Mouse (Mus musculus) heart, adult 2 months (tissue): ENCODE measurements around the gene Nav3. TPM values are rescaled to one million over a fixed set of nuclear protein-coding genes. Genes with fewer than 3 reads are reported as not detected.

Source experiments
- DNase-seq, 2 experiments: peaks; one replicate each; pipeline ENCODE4 v3.0.0; 2021
- H3K27ac ChIP-seq: fragments of 200-600 bp; 2 replicates; pipeline ENCODE4 v1.8.1; 2022
- H3K27me3 ChIP-seq: fragments of 200-500 bp; 2 replicates; pipeline ENCODE4 v1.6.1; 2012; ENCODE audit warnings: mild to moderate bottlenecking, low read length, inconsistent platforms, mixed read lengths; ENCODE audit not compliant: control insufficient read depth, insufficient read depth
- H3K36me3 ChIP-seq: fragments of 200-500 bp; 2 replicates; pipeline ENCODE4 v1.6.1; 2012; ENCODE audit warnings: low read length, inconsistent platforms; ENCODE audit not compliant: control insufficient read depth, insufficient read depth
- H3K4me1 ChIP-seq: fragments of 200-500 bp; 2 replicates; pipeline ENCODE4 v1.6.1; 2011; ENCODE audit warnings: low read length; ENCODE audit not compliant: control insufficient read depth, insufficient read depth
- H3K4me3 ChIP-seq: fragments of 200-600 bp; 2 replicates; pipeline ENCODE4 v1.8.1; 2022
- H3K79me2 ChIP-seq: fragments of 200-500 bp; replicated peaks from 2 replicates; pipeline ENCODE4 v1.6.1; 2012; ENCODE audit warnings: mild to moderate bottlenecking, inconsistent platforms, low read length, moderate library complexity, mixed read lengths; ENCODE audit not compliant: control insufficient read depth, insufficient read depth
- H3K9ac ChIP-seq: fragments of 200-500 bp; 2 replicates; pipeline ENCODE4 v1.6.1; 2012; ENCODE audit warnings: low read depth, mild to moderate bottlenecking, control low read depth, inconsistent platforms, low read length, mixed read lengths
- CTCF ChIP-seq: fragments of 200-600 bp; IDR thresholded peaks from 2 replicates; pipeline ENCODE4 v1.8.1; 2022; ENCODE audit warnings: antibody characterized with exemption, mild to moderate bottlenecking, moderate library complexity
- EP300 ChIP-seq: fragments of 200-500 bp; IDR thresholded peaks from 2 replicates; pipeline ENCODE4 v1.6.1; 2011; ENCODE audit warnings: low read depth, low read length, control low read depth; ENCODE audit not compliant: insufficient read depth
- POLR2A ChIP-seq: fragments of 200-500 bp; IDR thresholded peaks from 2 replicates; pipeline ENCODE4 v1.6.1; 2011; ENCODE audit warnings: mild to moderate bottlenecking, low read depth, low read length, control low read depth; ENCODE audit not compliant: insufficient read depth
- WGBS: fragments of 180-500 bp; shearing (Covaris S2); methylation state at CpG from one replicate; pipeline ENCODE4 v1.1.7; 2018; 5-methylcytosine and 5-hydroxymethylcytosine counted together
- intact Hi-C: fragments of 180-260 bp; cut with DNase I; formaldehyde crosslinking; loops from one replicate; pipeline ENCODE4 v1.15.1; 2025
- long read RNA-seq: library from polyadenylated mRNA; stranded (forward); transcript quantifications from one replicate; pipeline ENCODE4 v2.0.0, GENCODE M21; 2021
- polyA plus RNA-seq: library from polyadenylated mRNA; depleted of rRNA; stranded (reverse); fragments of >200 nt; gene quantifications from 2 replicates; pipeline ENCODE4 v1.2.3, GENCODE M21; 2012; rRNA removed
- total RNA-seq, 2 experiments: library from RNA; stranded (reverse); gene quantifications; 2 replicates each; pipeline ENCODE4 v1.2.3; 2021

The Nav3 gene
- total RNA-seq (1 to 10 TPM; 2.0 to 3.6 TPM), polyA plus RNA-seq (1.1 and 2.5 TPM in 2 replicates)
- long read RNA-seq, partial matches to known transcripts = 0 of 1 reads
- long read RNA-seq, other reads (novel, unspliced or antisense) = 1 of 1 reads

DNA sequence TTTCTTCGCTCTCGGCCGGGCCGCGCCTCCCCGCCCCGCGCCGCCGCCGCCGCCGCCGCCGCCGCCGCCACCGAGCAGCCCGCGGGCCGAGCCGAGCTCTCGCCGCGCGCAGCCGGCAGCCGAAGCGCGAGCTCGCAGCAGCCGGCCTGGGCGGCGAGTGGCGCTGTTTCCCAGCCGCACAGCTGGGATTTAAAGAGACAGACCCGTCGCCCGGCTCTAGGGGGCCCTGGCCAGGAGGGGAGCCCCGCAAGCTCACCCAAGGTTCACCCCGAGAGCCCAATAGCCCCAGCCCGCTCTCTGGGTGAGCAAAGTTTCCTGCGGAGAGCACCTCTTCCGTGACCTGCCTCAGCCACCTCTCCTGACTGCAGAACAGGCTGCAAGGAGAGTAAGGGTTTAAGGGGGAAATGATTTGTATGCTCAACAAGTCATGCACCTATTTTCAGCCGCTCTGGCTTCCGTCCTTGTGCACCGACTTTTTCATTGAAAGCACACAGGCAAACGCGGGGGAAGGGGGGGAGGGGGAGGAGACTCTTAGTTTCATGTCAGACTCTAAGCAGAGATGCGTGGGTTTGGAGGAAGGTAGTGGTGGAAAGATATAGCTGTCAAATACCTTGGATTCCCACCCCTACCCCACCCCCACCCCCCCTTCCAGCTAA lies at the start of gene Nav3:
TSS of gene Nav3 (minus strand) at position 367 of the 656 bp plus-strand sequence.
- DNase-seq = peak; percentile 68 to 71
- Histone ChIP-seq H3K9ac (peak within 1 kb of the TSS; percentile 61), H3K79me2 (no peaks in the 10 kb centered on the region), H3K4me1 (no peaks in the 10 kb centered on the region), H3K27me3 (peaks cover 2% of the 10 kb centered on the region; the same call in 1 of the 2 replicates), H3K27ac (no peak within 1 kb of the TSS), H3K36me3 (no peaks in the 10 kb centered on the region), H3K4me3 (peak within 1 kb of the TSS; percentile 65)
- intact Hi-C loops = no loop called here
- peak; percentile 61 for TF ChIP-seq CTCF
- TF ChIP-seq POLR2A = no peak
- 3% methylated on average over 25 of the region's 50 CpGs for WGBS

- H3K36me3 ChIP-seq = no peaks in the 10 kb centered on the region
- no peaks in the 10 kb centered on the region for H3K79me2 ChIP-seq
- H3K27ac ChIP-seq = no peak overlapping the region
- no peak for DNase-seq
- H3K4me1 ChIP-seq = no peaks in the 10 kb centered on the region
- intact Hi-C loops = no loop called here
- no peak overlapping the region for H3K9ac ChIP-seq
- no peaks in the 10 kb centered on the region for H3K27me3 ChIP-seq
- H3K4me3 ChIP-seq = no peak overlapping the region
- no peak for TF ChIP-seq POLR2A
- no peak for TF ChIP-seq CTCF
- TF ChIP-seq EP300 = no peak
- WGBS = 83% methylated on average over 5 of the region's 5 CpGs
Observed at GRCm38 (mm10) chr10:110485306-110485705, 29.3 kb upstream of the Nav3 start.

DNA sequence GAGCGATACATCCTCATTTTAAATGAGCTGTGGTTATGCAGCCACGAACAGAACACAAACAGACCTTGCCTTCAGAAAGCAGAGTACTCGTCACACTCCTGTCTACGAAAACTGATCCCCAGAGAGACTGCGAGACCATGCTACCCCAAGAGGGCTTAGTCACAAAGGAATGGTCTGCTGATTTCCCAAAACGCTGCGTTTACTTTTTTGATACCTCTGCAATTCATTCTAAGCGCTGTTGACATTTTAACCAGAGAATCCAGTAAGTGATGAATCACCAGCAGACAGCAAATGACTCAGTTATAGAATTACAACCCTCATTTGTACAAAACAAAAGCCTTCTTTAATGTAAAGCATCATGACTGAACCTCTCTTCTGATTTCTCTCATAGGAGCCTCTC lies 28.8 kb upstream of the Nav3 start:
- no peak overlapping the region for H3K4me3 ChIP-seq
- DNase-seq = no peak
- no peaks in the 10 kb centered on the region for H3K27me3 ChIP-seq
- 71% methylated on average over 8 of the region's 8 CpGs for WGBS
- no peak overlapping the region for H3K27ac ChIP-seq
- no peaks in the 10 kb centered on the region for H3K4me1 ChIP-seq
- H3K79me2 ChIP-seq = no peaks in the 10 kb centered on the region
- no peak overlapping the region for H3K9ac ChIP-seq
- intact Hi-C loops = no loop called here
- TF ChIP-seq EP300 (no peak), POLR2A (no peak), CTCF (no peak)
- H3K36me3 ChIP-seq = no peaks in the 10 kb centered on the region

DNA sequence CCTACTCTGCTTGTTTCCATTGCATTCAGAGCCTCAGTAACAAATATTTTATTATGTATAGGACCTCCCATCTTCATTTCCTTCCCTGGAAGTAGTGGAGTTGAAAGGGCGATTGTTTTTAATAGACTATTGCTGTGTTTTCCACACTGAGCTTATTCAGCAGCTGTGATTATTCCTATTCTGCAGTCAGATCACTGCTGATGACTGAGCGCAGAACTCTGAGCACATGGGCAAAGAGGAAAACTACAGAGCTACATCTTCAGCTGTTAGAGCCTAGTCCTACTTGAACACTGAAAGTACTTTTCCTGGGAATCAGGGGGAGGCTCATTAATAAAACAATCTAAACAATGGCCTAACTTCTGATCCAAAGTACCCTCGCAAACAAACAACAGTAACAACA lies 23.2 kb upstream of the Nav3 start:
- Histone ChIP-seq H3K27me3 (no peaks in the 10 kb centered on the region), H3K27ac (no peak overlapping the region), H3K79me2 (no peaks in the 10 kb centered on the region), H3K4me1 (no peaks in the 10 kb centered on the region), H3K9ac (no peak overlapping the region), H3K4me3 (no peak overlapping the region), H3K36me3 (no peaks in the 10 kb centered on the region)
- intact Hi-C loops = no loop called here
- TF ChIP-seq CTCF (no peak), EP300 (no peak), POLR2A (no peak)
- 73% methylated on average over 3 of the region's 3 CpGs for WGBS
- no peak for DNase-seq

GRCm38 (mm10) chr10:110477689-110478314 lies 21.8 kb upstream of the Nav3 start:
- Histone ChIP-seq H3K4me1 (no peaks in the 10 kb centered on the region), H3K79me2 (no peaks in the 10 kb centered on the region), H3K27me3 (no peaks in the 10 kb centered on the region), H3K27ac (no peak overlapping the region), H3K9ac (no peak overlapping the region), H3K36me3 (no peaks in the 10 kb centered on the region), H3K4me3 (no peak overlapping the region)
- TF ChIP-seq POLR2A (no peak), CTCF (no peak), EP300 (no peak)
- intact Hi-C loops = no loop called here
- DNase-seq = no peak
- whole genome bisulfite sequencing = 63% methylated on average over 11 of the region's 11 CpGs

DNA sequence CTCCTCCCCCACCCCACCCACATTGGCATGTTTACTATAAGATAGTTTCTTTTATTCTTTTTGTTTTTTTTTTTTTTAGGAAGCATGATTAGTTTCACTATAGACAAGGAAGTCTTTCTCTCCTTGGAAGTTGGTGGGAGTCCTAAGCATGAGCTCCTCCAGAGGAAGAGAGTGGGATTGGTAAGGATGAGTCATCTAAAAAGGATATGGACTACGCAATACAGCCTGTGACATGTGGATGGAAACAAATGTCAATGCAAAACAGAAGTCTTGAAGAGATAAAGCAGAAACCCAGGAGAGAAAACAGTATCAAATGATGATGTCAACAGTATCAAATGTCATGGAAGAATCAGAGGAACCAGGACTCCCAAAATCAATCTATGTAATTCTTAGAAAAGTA lies 18.1 kb upstream of the Nav3 start:
- no peak for TF ChIP-seq EP300
- TF ChIP-seq CTCF = no peak
- TF ChIP-seq POLR2A = no peak
- Histone ChIP-seq H3K79me2 (no peaks in the 10 kb centered on the region), H3K4me1 (no peaks in the 10 kb centered on the region), H3K27ac (no peak overlapping the region), H3K4me3 (no peak overlapping the region), H3K9ac (no peak overlapping the region), H3K27me3 (no peaks in the 10 kb centered on the region), H3K36me3 (no peaks in the 10 kb centered on the region)
- 49% methylated on average over 1 of the region's 1 CpGs for WGBS
- DNase-seq = no peak
- intact Hi-C loops = no loop called here
